Mouse (Mus musculus): Measurements from ENCODE around the gene Usp4. TPM values are rescaled to one million over a fixed set of nuclear protein-coding genes. Genes with fewer than 3 reads are reported as not detected.

The Usp4 gene
- total and polyA plus RNA-seq, 3 experiments = 52.1 to 93.5 (median 72.8) TPM

- Histone ChIP-seq H3K36me3 (replicated peaks in 1 of 2; ENCODE audit: control insufficient read depth in 1 of 2, insufficient read depth in 1 of 2, low read length in 1 of 2) (no peaks in the 10 kb centered on the region), H3K4me1 (ENCODE audit: control insufficient read depth in 1 of 2, insufficient read depth in 2 of 2) (no peaks in the 10 kb centered on the region), H3K79me2 (replicated peaks; ENCODE audit: control insufficient read depth, extremely low read depth, insufficient read depth, poor library complexity, severe bottlenecking) (no peaks in the 10 kb centered on the region), H3K4me3 (replicated peaks in 1 of 3; ENCODE audit: low read depth in 2 of 3, low read length in 2 of 3, poor library complexity in 1 of 3) (no peak overlapping the region), H3K27me3 (replicated peaks) (peaks cover 18% of the 10 kb centered on the region), H3K4me2 (ENCODE audit: insufficient read depth, low read depth, poor library complexity, severe bottlenecking) (no peak overlapping the region), H3K9me3 (replicated peaks; ENCODE audit: low read length) (peaks cover 5% of the 10 kb centered on the region), H3K27ac (ENCODE audit: insufficient read depth, low read depth) (no peak overlapping the region), H3K9ac (ENCODE audit: insufficient read depth, low read depth) (no peak overlapping the region)
- dilution Hi-C loops (cut with MboI; ENCODE audit: extremely low pct_ligation_motif_present, extremely low pct_unique_long_range_greater_than_20kb, low sequenced_read_pairs) = no loop called here
- no peak for DNase-seq (ENCODE audit: extremely low read depth)
- in situ Hi-C loops (cut with MboI; ENCODE audit: low pct_ligation_motif_present, low pct_unique_long_range_greater_than_20kb, low sequenced_read_pairs) = no loop called here
- TF ChIP-seq E2F4 (IDR thresholded peaks at IDR 0.05; ENCODE audit: insufficient replicate concordance, low read depth, low read length) = no peak
- TF ChIP-seq JUND (conservative IDR thresholded peaks at IDR 0.05; ENCODE audit: low read depth, low read length) = no peak
- no peak for TF ChIP-seq SIN3A (IDR thresholded peaks at IDR 0.05; ENCODE audit: low read length)
- TF ChIP-seq USF2 (conservative IDR thresholded peaks at IDR 0.05; ENCODE audit: low read depth, low read length) = no peak
- TF ChIP-seq ETS1 (conservative IDR thresholded peaks at IDR 0.05; ENCODE audit: low read depth, low read length) = no peak
- no peak for TF ChIP-seq RAD21 (IDR thresholded peaks at IDR 0.05; ENCODE audit: low read depth, low read length)
- TF ChIP-seq UBTF (IDR thresholded peaks at IDR 0.05; ENCODE audit: low read depth, low read length) = no peak
- TF ChIP-seq CTCF (conservative IDR thresholded peaks at IDR 0.05 in 1 of 2, IDR thresholded peaks at IDR 0.05 in 1 of 2; ENCODE audit: low read depth in 2 of 2, low read length in 2 of 2) = no peak
- TF ChIP-seq MAFK (IDR thresholded peaks at IDR 0.05; ENCODE audit: insufficient replicate concordance, low read length) = no peak
- TF ChIP-seq ZKSCAN1 (IDR thresholded peaks at IDR 0.05; ENCODE audit: borderline replicate concordance, low read depth, low read length) = no peak
- no peak for TF ChIP-seq TCF12 (IDR thresholded peaks at IDR 0.05; ENCODE audit: low read depth, low read length)
- no peak for TF ChIP-seq MAZ (IDR thresholded peaks at IDR 0.05; ENCODE audit: low read depth, low read length)
- no peak for TF ChIP-seq GABPA (IDR thresholded peaks at IDR 0.05; ENCODE audit: insufficient replicate concordance, low read depth, low read length)
- no peak for TF ChIP-seq MXI1 (IDR thresholded peaks at IDR 0.05; ENCODE audit: low read depth, low read length)
- no peak for TF ChIP-seq BHLHE40 (IDR thresholded peaks at IDR 0.05; ENCODE audit: low read depth, low read length)
These were observed 83.9 kb downstream of the Usp4 start for GRCm38 (mm10) chr9:108431431-108432067.

GRCm38 (mm10) chr9:108436182-108436581 is 88.5 kb downstream of the Usp4 start, which contains the start of gene BC048562:
TSS of gene BC048562 (plus strand) at chr9:108436482.
- Histone ChIP-seq H3K4me3 (replicated peaks in 1 of 3; ENCODE audit: low read depth in 2 of 3, low read length in 2 of 3, poor library complexity in 1 of 3) (no peak within 1 kb of the TSS), H3K4me2 (ENCODE audit: insufficient read depth, low read depth, poor library complexity, severe bottlenecking) (no peak within 1 kb of the TSS), H3K27ac (ENCODE audit: insufficient read depth, low read depth) (no peak within 1 kb of the TSS), H3K4me1 (ENCODE audit: control insufficient read depth in 1 of 2, insufficient read depth in 2 of 2) (0 out of 4 replicates have a peak, but pooled peaks cover 0 to 2% of the 10 kb centered on the region in 2 experiments), H3K9ac (ENCODE audit: insufficient read depth, low read depth) (no peak within 1 kb of the TSS), H3K79me2 (replicated peaks; ENCODE audit: control insufficient read depth, extremely low read depth, insufficient read depth, poor library complexity, severe bottlenecking) (no peaks in the 10 kb centered on the region), H3K36me3 (replicated peaks in 1 of 2; ENCODE audit: control insufficient read depth in 1 of 2, insufficient read depth in 1 of 2, low read length in 1 of 2) (no peaks in the 10 kb centered on the region), H3K27me3 (replicated peaks) (peaks cover 40% of the 10 kb centered on the region), H3K9me3 (replicated peaks; ENCODE audit: low read length) (peaks cover 5% of the 10 kb centered on the region)
- dilution Hi-C loops (cut with MboI; ENCODE audit: extremely low pct_ligation_motif_present, extremely low pct_unique_long_range_greater_than_20kb, low sequenced_read_pairs) = no loop called here
- no peak for TF ChIP-seq PAX5 (IDR thresholded peaks at IDR 0.05; ENCODE audit: low read length)
- TF ChIP-seq UBTF (IDR thresholded peaks at IDR 0.05; ENCODE audit: low read depth, low read length) = no peak
- TF ChIP-seq TBP (conservative IDR thresholded peaks at IDR 0.05; ENCODE audit: low read depth, low read length) = no peak
- no peak for TF ChIP-seq MEF2A (IDR thresholded peaks at IDR 0.05; ENCODE audit: borderline replicate concordance, low read depth, low read length)
- no peak for TF ChIP-seq NRF1 (IDR thresholded peaks at IDR 0.05; ENCODE audit: low read depth, low read length)
- TF ChIP-seq ETS1 (conservative IDR thresholded peaks at IDR 0.05; ENCODE audit: low read depth, low read length) = no peak
- TF ChIP-seq ZNF384 (IDR thresholded peaks at IDR 0.05; ENCODE audit: low read depth, low read length) = no peak
- TF ChIP-seq NELFE (IDR thresholded peaks at IDR 0.05; ENCODE audit: low read depth, low read length) = no peak
- no peak for TF ChIP-seq JUND (conservative IDR thresholded peaks at IDR 0.05; ENCODE audit: low read depth, low read length)
- no peak for TF ChIP-seq ZC3H11A (IDR thresholded peaks at IDR 0.05; ENCODE audit: low read depth, low read length)
- TF ChIP-seq USF2 (conservative IDR thresholded peaks at IDR 0.05; ENCODE audit: low read depth, low read length) = no peak
- TF ChIP-seq MAX (IDR thresholded peaks at IDR 0.05; ENCODE audit: low read length) = no peak
- TF ChIP-seq USF1 (IDR thresholded peaks at IDR 0.05; ENCODE audit: low read depth, low read length) = no peak
- no peak for TF ChIP-seq CHD2 (IDR thresholded peaks at IDR 0.05; ENCODE audit: low read length)
- TF ChIP-seq SIN3A (IDR thresholded peaks at IDR 0.05; ENCODE audit: low read length) = no peak
- TF ChIP-seq ZKSCAN1 (IDR thresholded peaks at IDR 0.05; ENCODE audit: borderline replicate concordance, low read depth, low read length) = no peak
- TF ChIP-seq POLR2AphosphoS2 (IDR thresholded peaks at IDR 0.05; ENCODE audit: low read depth, low read length) = no peak
- in situ Hi-C loops (cut with MboI; ENCODE audit: low pct_ligation_motif_present, low pct_unique_long_range_greater_than_20kb, low sequenced_read_pairs) = no loop called here
- DNase-seq (ENCODE audit: extremely low read depth) = no peak

Data from CH12.LX (cell line).